Mouse (Mus musculus) myocyte (in vitro differentiated cells): ENCODE measurements around the gene Acly.

Source experiments
- E2F4 ChIP-seq: IDR thresholded peaks from one replicate; pipeline ENCODE4 v1.6.1; 2011; ENCODE audit warnings: mild to moderate bottlenecking, control low read depth, moderate library complexity; ENCODE audit not compliant: insufficient read depth
- MYOG ChIP-seq, 3 experiments: IDR thresholded peaks; one replicate each; pipeline ENCODE4 v1.6.1; 2011; ENCODE audit warnings: control low read depth in 2 of 3, low read depth in 2 of 3, mild to moderate bottlenecking in 2 of 3; ENCODE audit not compliant: insufficient read length in 2 of 3, control insufficient read depth in 1 of 3, insufficient read depth in 1 of 3
- POLR2A ChIP-seq: IDR thresholded peaks from one replicate; pipeline ENCODE4 v1.6.1; 2011; ENCODE audit warnings: low read depth, mild to moderate bottlenecking, control low read depth, moderate library complexity; ENCODE audit not compliant: insufficient read length

DNA sequence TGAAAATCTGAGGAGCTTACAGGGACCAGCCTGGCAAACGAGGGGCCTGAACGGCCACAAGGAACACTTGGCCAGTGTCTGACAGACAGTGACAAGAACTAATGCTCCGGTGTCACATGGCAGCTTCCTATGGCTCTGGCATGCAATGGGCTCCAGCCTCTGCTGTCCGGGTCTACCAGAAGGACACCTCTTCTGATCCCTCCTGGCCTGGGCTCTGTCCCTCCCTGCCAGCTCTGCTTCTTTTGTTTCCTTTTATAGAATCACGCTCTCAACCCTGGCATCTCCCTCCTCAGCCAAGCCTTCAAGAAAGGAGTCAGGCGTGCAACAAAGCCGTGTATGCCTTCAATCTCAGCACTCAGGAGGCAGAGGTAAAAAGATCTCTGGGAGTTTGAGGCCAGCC is 97.7 kb downstream of the Acly start:
- no peak for TF ChIP-seq POLR2A
- TF ChIP-seq E2F4, result no peak
- TF ChIP-seq MYOG (IDR thresholded peaks at IDR 0.05; ENCODE audit: control insufficient read depth in 1 of 3, insufficient read depth in 1 of 3, insufficient read length in 2 of 3, low read depth in 2 of 3), result no peak
